8 mouse cellular contexts compared by ENCODE assay signal in the genomic region with DNA sequence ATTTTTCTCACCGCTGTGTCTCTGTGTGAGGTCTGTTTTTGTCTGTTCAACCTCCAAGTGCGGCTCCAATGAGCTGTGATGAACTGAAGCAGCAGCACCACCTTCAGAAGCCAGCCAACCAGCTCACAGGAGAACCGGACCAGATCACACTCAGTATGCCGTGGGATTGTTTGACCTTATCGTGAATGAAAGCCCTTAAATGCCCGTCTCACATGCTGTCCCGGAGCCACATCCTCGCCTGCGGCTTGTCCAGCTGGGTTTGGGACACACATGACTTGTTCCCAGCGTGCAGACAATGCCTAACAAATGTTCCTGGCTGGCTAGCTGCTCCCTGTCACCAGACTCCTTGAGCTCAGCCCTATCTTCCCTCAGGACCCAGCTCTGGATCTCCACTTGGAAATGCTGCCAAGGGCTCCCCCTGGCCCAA. TPM values are rescaled to one million over a fixed set of nuclear protein-coding genes. Genes with fewer than 3 reads are reported as not detected.
A peak's percentile ranks its signal among the peaks of the same experiment; 100 is the strongest.
DNase-seq lines count a peak whose midpoint lies in the region; ATAC-seq lines count a peak whose summit lies in the region.

No protein-coding gene starts in this region.

- no peak overlapping the region for H3K4me3 ChIP-seq in embryonic facial prominence, embryonic 12.5 days
- no peak overlapping the region for H3K4me3 ChIP-seq in limb, embryonic 13.5 days

- H3K27ac ChIP-seq in embryonic facial prominence, embryonic 12.5 days, result peak overlapping the region; percentile 88
- H3K27ac ChIP-seq in limb, embryonic 13.5 days, result peak overlapping the region; percentile 76; the same call in 1 of the 2 replicates

- 55% methylated on average over 10 of the region's 10 CpGs for WGBS in embryonic facial prominence, embryonic 12.5 days
- WGBS in limb, embryonic 13.5 days, result 52% methylated on average over 10 of the region's 10 CpGs

- H3K27me3 ChIP-seq in embryonic facial prominence, embryonic 12.5 days, result no peaks in the 10 kb centered on the region
- H3K27me3 ChIP-seq in limb, embryonic 13.5 days, result no peaks in the 10 kb centered on the region

- H3K36me3 ChIP-seq in embryonic facial prominence, embryonic 12.5 days, result no peaks in the 10 kb centered on the region
- H3K36me3 ChIP-seq in limb, embryonic 13.5 days, result no peaks in the 10 kb centered on the region

- H3K4me2 ChIP-seq in embryonic facial prominence, embryonic 12.5 days (replicated peaks), result no peak overlapping the region
- no peak overlapping the region for H3K4me2 ChIP-seq in limb, embryonic 13.5 days (replicated peaks)

- H3K9me3 ChIP-seq in embryonic facial prominence, embryonic 12.5 days, result no peaks in the 10 kb centered on the region
- no peaks in the 10 kb centered on the region for H3K9me3 ChIP-seq in limb, embryonic 13.5 days

- peak; percentile 79 for DNase-seq in left cerebral cortex, postnatal 4 days
- no peak for DNase-seq in left cerebral cortex, adult 18-20 months (ENCODE audit: low spot score in 2 of 2)
- peak; percentile 54 to 67 for DNase-seq in heart, postnatal 14 days
- DNase-seq in embryo, embryonic 10 days (ENCODE audit: low spot score), result no peak
- no peak for DNase-seq in adrenal gland, postnatal 4 days (ENCODE audit: low spot score in 2 of 2)
- DNase-seq in layer of hippocampus, adult 8-10 months (ENCODE audit: low spot score in 2 of 2), result no peak

- H3K4me1 ChIP-seq in embryonic facial prominence, embryonic 12.5 days, result peaks cover 62% of the 10 kb centered on the region
- peaks cover 65% of the 10 kb centered on the region for H3K4me1 ChIP-seq in limb, embryonic 13.5 days

- intact Hi-C loops in left cerebral cortex, postnatal 4 days (cut with DNase I), result no loop called here
- intact Hi-C loops in heart, postnatal 14 days (cut with DNase I), result no loop called here

- no peak overlapping the region; the same call in 1 of the 2 replicates for H3K9ac ChIP-seq in embryonic facial prominence, embryonic 12.5 days
- H3K9ac ChIP-seq in limb, embryonic 13.5 days, result 0 out of 2 replicates have a peak overlapping the region, but pooled peaks have one; percentile 4

- no peak for ATAC-seq in embryonic facial prominence, embryonic 12.5 days (ENCODE audit: insufficient number of reproducible peaks, insufficient read depth, low FRiP score, low TSS enrichment)
- ATAC-seq in limb, embryonic 13.5 days (ENCODE audit: low FRiP score, low read depth), result no peak

RNA-seq across cellular contexts. Expression of gene Ier5, which starts 47.7 kb away (rescaled TPM):
- 10 to 100 TPM; 12.0 TPM for total RNA-seq in left cerebral cortex, postnatal 4 days (2021)
- total RNA-seq in left cerebral cortex, adult 18-20 months (2021), result 10 to 100 TPM; 76.3 to 83.2 TPM
- 17.3 and 19.9 TPM in 2 replicates for polyA plus RNA-seq in embryonic facial prominence, embryonic 12.5 days (2016; fragmentation: Nextera tagmentation; extraction: Ambion mirVana)
- total RNA-seq in heart, postnatal 14 days (2021), result 10 to 100 TPM; 13.6 to 15.4 TPM
- 5.8 and 6.0 TPM in 2 replicates for polyA plus RNA-seq in limb, embryonic 13.5 days (2015; fragmentation: Nextera tagmentation; extraction: Ambion mirVana)
- total RNA-seq in adrenal gland, postnatal 4 days (2021), result 10 to 100 TPM; 12.8 to 14.4 TPM
- 10 to 100 TPM; 29.8 to 32.4 (median 31.2) TPM for total RNA-seq in layer of hippocampus, adult 8-10 months (2022)

Comparison
In these comparisons a context has a peak if more than half of its experiments do, and no peak if none do; other contexts are left out.
1. DNase-seq: peak in left cerebral cortex, postnatal 4 days (single experiment) and heart, postnatal 14 days (2 of 2); none in left cerebral cortex, adult 18-20 months (0 of 2), embryo, embryonic 10 days (single experiment), adrenal gland, postnatal 4 days (0 of 2) and layer of hippocampus, adult 8-10 months (0 of 2).